Mouse (Mus musculus): ENCODE data around the gene Kcna5.

DNA sequence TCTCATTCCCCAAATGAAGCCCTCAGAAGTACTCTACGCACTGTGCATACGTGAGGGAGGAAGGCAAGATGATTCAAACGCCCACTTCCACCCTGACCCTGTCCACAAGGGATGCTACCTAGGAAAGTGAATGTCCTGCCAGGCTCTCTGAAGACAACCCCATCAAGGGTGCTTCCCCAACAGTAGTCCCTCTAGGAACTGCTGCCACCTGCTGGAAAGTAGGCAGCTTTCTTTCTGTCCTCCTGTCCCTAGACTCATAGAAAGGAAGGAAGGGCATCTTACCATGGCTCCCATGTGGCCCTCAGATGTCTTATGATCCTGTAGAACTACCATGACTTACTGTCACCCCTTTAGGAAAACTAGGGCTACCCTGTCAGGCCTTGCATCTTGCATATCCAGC is 22.1 kb downstream of the Kcna5 start:
- TF ChIP-seq CTCF (IDR thresholded peaks at IDR 0.05; ENCODE audit: borderline replicate concordance, extremely low read depth, insufficient read depth, insufficient read length), result peak; percentile 29; the same call in 1 of the 2 replicates
- no peak for TF ChIP-seq POLR2A (IDR thresholded peaks at IDR 0.05; ENCODE audit: borderline replicate concordance, extremely low read depth, insufficient read depth, insufficient read length, poor library complexity, severe bottlenecking)
